Mouse (Mus musculus) splenic B cell, adult 2 months (primary cell): ENCODE results near the gene Rgs6.

Source experiments
- DNase-seq: peaks from one replicate; pipeline ENCODE4 v3.0.0-alpha.2; 2011; ENCODE audit warnings: low read depth, low spot score
- H3K27me3 ChIP-seq: 2 replicates; pipeline ENCODE4 v1.6.1; 2012; ENCODE audit warnings: mild to moderate bottlenecking, low read length, moderate library complexity, mixed read lengths; ENCODE audit not compliant: control insufficient read depth, poor library complexity, insufficient read depth, severe bottlenecking
- H3K36me3 ChIP-seq: 2 replicates; pipeline ENCODE4 v1.6.1; 2012; ENCODE audit warnings: mild to moderate bottlenecking, low read length, moderate library complexity, mixed read lengths; ENCODE audit not compliant: control insufficient read depth, poor library complexity, insufficient read depth, severe bottlenecking

Rgs6 gene

GRCm38 (mm10) chr12:83146917-83147316, 558.8 kb downstream of the Rgs6 start:
- no peak for DNase-seq
- no peaks in the 10 kb centered on the region for H3K36me3 ChIP-seq
- H3K27me3 ChIP-seq: no peaks in the 10 kb centered on the region

GRCm38 (mm10) chr12:83150030-83150429, 561.9 kb downstream of the Rgs6 start:
- Histone ChIP-seq H3K27me3 (no peaks in the 10 kb centered on the region), H3K36me3 (no peaks in the 10 kb centered on the region)
- DNase-seq: no peak

- H3K27me3 ChIP-seq: no peaks in the 10 kb centered on the region
- no peak for DNase-seq
- no peaks in the 10 kb centered on the region for H3K36me3 ChIP-seq
Measured at GRCm38 (mm10) chr12:83150813-83151212, 562.7 kb downstream of the Rgs6 start.

- no peaks in the 10 kb centered on the region for H3K36me3 ChIP-seq
- no peaks in the 10 kb centered on the region for H3K27me3 ChIP-seq
- no peak for DNase-seq
Measured at GRCm38 (mm10) chr12:83151474-83151873, 563.4 kb downstream of the Rgs6 start.

- H3K36me3 ChIP-seq: no peaks in the 10 kb centered on the region
- no peak for DNase-seq
Measured at GRCm38 (mm10) chr12:83160211-83160610, 572.1 kb downstream of the Rgs6 start.

GRCm38 (mm10) chr12:83160700-83161099, 572.6 kb downstream of the Rgs6 start:
- no peak for DNase-seq
- H3K36me3 ChIP-seq: no peaks in the 10 kb centered on the region
- H3K27me3 ChIP-seq: no peaks in the 10 kb centered on the region

More at GRCm38 (mm10) chr12:83160211-83160610, 572.1 kb downstream of the Rgs6 start:
- no peaks in the 10 kb centered on the region for H3K27me3 ChIP-seq

- H3K27me3 ChIP-seq: no peaks in the 10 kb centered on the region
- H3K36me3 ChIP-seq: no peaks in the 10 kb centered on the region
- no peak for DNase-seq
Measured at GRCm38 (mm10) chr12:83163721-83164120, 575.6 kb downstream of the Rgs6 start.

GRCm38 (mm10) chr12:83165058-83165457, 577.0 kb downstream of the Rgs6 start:
- H3K27me3 ChIP-seq: no peaks in the 10 kb centered on the region
- no peak for DNase-seq
- H3K36me3 ChIP-seq: no peaks in the 10 kb centered on the region

- H3K36me3 ChIP-seq: no peaks in the 10 kb centered on the region
Measured at GRCm38 (mm10) chr12:83168310-83168709, 580.2 kb downstream of the Rgs6 start.

GRCm38 (mm10) chr12:83169495-83170209, 581.6 kb downstream of the Rgs6 start:
- Histone ChIP-seq H3K36me3 (no peaks in the 10 kb centered on the region), H3K27me3 (no peaks in the 10 kb centered on the region)
- no peak for DNase-seq

More at GRCm38 (mm10) chr12:83168310-83168709, 580.2 kb downstream of the Rgs6 start:
- no peaks in the 10 kb centered on the region for H3K27me3 ChIP-seq
- no peak for DNase-seq

- no peaks in the 10 kb centered on the region for H3K27me3 ChIP-seq
- DNase-seq: no peak
- no peaks in the 10 kb centered on the region for H3K36me3 ChIP-seq
Measured at GRCm38 (mm10) chr12:83178770-83179169, 590.7 kb downstream of the Rgs6 start.

GRCm38 (mm10) chr12:83179860-83180259, 591.8 kb downstream of the Rgs6 start:
- no peaks in the 10 kb centered on the region for H3K36me3 ChIP-seq

GRCm38 (mm10) chr12:83180561-83180960, 592.5 kb downstream of the Rgs6 start:
- DNase-seq: no peak
- H3K36me3 ChIP-seq: no peaks in the 10 kb centered on the region
- no peaks in the 10 kb centered on the region for H3K27me3 ChIP-seq

More at GRCm38 (mm10) chr12:83179860-83180259, 591.8 kb downstream of the Rgs6 start:
- no peak for DNase-seq
- H3K27me3 ChIP-seq: no peaks in the 10 kb centered on the region

- no peak for DNase-seq
- Histone ChIP-seq H3K36me3 (no peaks in the 10 kb centered on the region), H3K27me3 (no peaks in the 10 kb centered on the region)
Measured at GRCm38 (mm10) chr12:83201674-83202073, 613.6 kb downstream of the Rgs6 start.

GRCm38 (mm10) chr12:83204361-83204760, 616.3 kb downstream of the Rgs6 start:
- DNase-seq: no peak
- H3K27me3 ChIP-seq: no peaks in the 10 kb centered on the region
- no peaks in the 10 kb centered on the region for H3K36me3 ChIP-seq

GRCm38 (mm10) chr12:83206866-83207265, 618.8 kb downstream of the Rgs6 start:
- Histone ChIP-seq H3K27me3 (no peaks in the 10 kb centered on the region), H3K36me3 (no peaks in the 10 kb centered on the region)
- DNase-seq: no peak
